Mouse (Mus musculus) stomach, postnatal 0 days (tissue): ENCODE measurements around the gene Ddx49.

Source experiments
- CTCF ChIP-seq: IDR thresholded peaks from 2 replicates; pipeline ENCODE4 v1.5.1; 2016; ENCODE audit warnings: antibody characterized with exemption, low read depth, mild to moderate bottlenecking, moderate library complexity
- EP300 ChIP-seq: optimal IDR thresholded peaks from 2 replicates; pipeline ENCODE3; 2016; ENCODE audit warnings: antibody characterized with exemption

DNA sequence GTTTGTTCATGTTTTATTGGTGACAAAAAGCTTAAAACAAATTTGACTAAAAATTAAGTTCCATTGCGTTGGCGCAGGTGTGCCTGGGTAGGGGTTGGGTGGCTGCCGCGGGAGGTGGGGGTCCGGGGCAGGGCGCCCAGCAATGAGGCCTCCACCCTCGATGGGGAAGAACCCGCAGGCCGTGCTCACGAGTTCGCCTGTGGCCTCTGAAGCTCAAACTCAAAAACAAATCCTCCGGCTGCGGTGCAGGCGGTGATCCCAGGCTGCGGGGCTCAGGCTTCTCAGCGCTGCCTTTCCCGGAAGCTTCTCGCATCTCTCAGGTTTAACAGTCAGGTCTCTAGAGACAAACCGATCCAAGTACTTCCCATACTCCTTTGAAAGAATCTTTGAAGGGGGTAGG lies 29.2 kb upstream of the Ddx49 start:
- no peak for TF ChIP-seq CTCF
- no peak for TF ChIP-seq EP300
